Mouse (Mus musculus): ENCODE data around the gene Znhit2.

The Znhit2 gene

GRCm38 (mm10) chr19:6076564-6077393, 15.8 kb downstream of the Znhit2 start, which contains the start of gene Vps51:
Gene Vps51 (minus strand): TSS chr19:6077231.
- DNase-seq: peak; percentile 86

GRCm38 (mm10) chr19:6079983-6080480, 19.0 kb downstream of the Znhit2 start, which contains the start of gene Tmem262:
Gene Tmem262 (plus strand): TSS chr19:6080033.
- no peak for DNase-seq

- no peak for DNase-seq
Observed at GRCm38 (mm10) chr19:6082156-6082555, 21.2 kb downstream of the Znhit2 start, which contains the start of gene Gm28374. Gene Gm28374 (minus strand): TSS chr19:6082256.

GRCm38 (mm10) chr19:6084478-6085248, 23.7 kb downstream of the Znhit2 start, which contains the start of the genes Zfpl1 and Cdca5:
Gene Zfpl1 (minus strand): TSS chr19:6084956.
Gene Cdca5 (plus strand): TSS chr19:6084983.
- peak; percentile 97 for DNase-seq

GRCm38 (mm10) chr19:6085417-6085879, 24.5 kb downstream of the Znhit2 start:
- DNase-seq: peak; percentile 59

GRCm38 (mm10) chr19:6088841-6089240, 27.8 kb downstream of the Znhit2 start:
- no peak for DNase-seq

- DNase-seq: no peak
Observed at GRCm38 (mm10) chr19:6094119-6094518, 33.1 kb downstream of the Znhit2 start, which contains the start of gene AC131692.1. Gene AC131692.1 (plus strand): TSS chr19:6094419.

- no peak for DNase-seq
Observed at GRCm38 (mm10) chr19:6097847-6098246, 36.9 kb downstream of the Znhit2 start.

- no peak for DNase-seq
Observed at GRCm38 (mm10) chr19:6101186-6101585, 40.2 kb downstream of the Znhit2 start.

GRCm38 (mm10) chr19:6102169-6102853, 41.3 kb downstream of the Znhit2 start:
- DNase-seq: no peak

- no peak for DNase-seq
Observed at GRCm38 (mm10) chr19:6104476-6104875, 43.5 kb downstream of the Znhit2 start.

GRCm38 (mm10) chr19:6105586-6105985, 44.6 kb downstream of the Znhit2 start, which contains the start of gene Naaladl1:
Gene Naaladl1 (plus strand): TSS chr19:6105782.
- no peak for DNase-seq

Measured in kidney, adult 11 months (tissue).